Mouse (Mus musculus) midbrain, embryonic 14.5 days (tissue): ENCODE measurements at regions not wholly inside any gene's neighbourhood (a gene's known extent, or its start where the extent isn't known, plus 50 kb on each side); places are given as distances from the start of the nearest gene placed in this dataset.

Experiments
- ATAC-seq: fragments of 200-750 bp; cut with Nextera tagmentation; 2 replicates; pipeline ENCODE4 v1.8.0; 2017; ENCODE audit warnings: moderate number of reproducible peaks, moderate library complexity; ENCODE audit not compliant: low FRiP score, low TSS enrichment
- DNase-seq: peaks from one replicate; pipeline ENCODE4 v3.0.0-alpha.2; 2015
- H3K27ac ChIP-seq: fragments of 300-500 bp; sonication (generic); replicated peaks from 2 replicates; pipeline ENCODE4 v1.5.1; 2014; ENCODE audit warnings: mild to moderate bottlenecking, low read depth, low read length, moderate library complexity
- H3K27me3 ChIP-seq: fragments of 300-500 bp; sonication (generic); 2 replicates; pipeline ENCODE4 v1.6.1; 2014; ENCODE audit warnings: low read length, control low read depth, mixed read lengths; ENCODE audit not compliant: control insufficient read depth, insufficient read depth
- H3K36me3 ChIP-seq: fragments of 300-500 bp; sonication (generic); 2 replicates; pipeline ENCODE4 v1.6.1; 2014; ENCODE audit warnings: low read length, control low read depth; ENCODE audit not compliant: control insufficient read depth, insufficient read depth
- H3K4me1 ChIP-seq: fragments of 300-500 bp; sonication (generic); 2 replicates; pipeline ENCODE4 v1.6.1; 2014; ENCODE audit warnings: mild to moderate bottlenecking, antibody characterized with exemption, low read length, control low read depth; ENCODE audit not compliant: control insufficient read depth, insufficient read depth
- H3K4me2 ChIP-seq: fragments of 300-500 bp; sonication (generic); 2 replicates; pipeline ENCODE4 v1.6.1; 2014; ENCODE audit warnings: mild to moderate bottlenecking, low read length, moderate library complexity
- H3K4me3 ChIP-seq: fragments of 300-500 bp; sonication (generic); replicated peaks from 2 replicates; pipeline ENCODE4 v1.5.1; 2014; ENCODE audit warnings: low read depth, low read length
- H3K9ac ChIP-seq: fragments of 300-500 bp; sonication (generic); replicated peaks from 2 replicates; pipeline ENCODE4 v1.6.1; 2014; ENCODE audit warnings: mild to moderate bottlenecking, low read length, moderate library complexity
- H3K9me3 ChIP-seq: fragments of 300-500 bp; sonication (generic); 2 replicates; pipeline ENCODE4 v1.6.1; 2016; ENCODE audit warnings: low read length, control low read depth, mixed read lengths; ENCODE audit not compliant: control insufficient read depth
- WGBS: fragments of 180-500 bp; shearing (Covaris S2); extraction: QIAGEN DNeasy Blood & Tissue Kit; methylation state at CpG from one replicate; pipeline ENCODE4 v1.1.7; 2014; 5-methylcytosine and 5-hydroxymethylcytosine counted together

GRCm38 (mm10) chr2:137729207-137729606 lies 527.2 kb upstream of the Btbd3 start:
- H3K4me2 ChIP-seq, result no peak overlapping the region

DNA sequence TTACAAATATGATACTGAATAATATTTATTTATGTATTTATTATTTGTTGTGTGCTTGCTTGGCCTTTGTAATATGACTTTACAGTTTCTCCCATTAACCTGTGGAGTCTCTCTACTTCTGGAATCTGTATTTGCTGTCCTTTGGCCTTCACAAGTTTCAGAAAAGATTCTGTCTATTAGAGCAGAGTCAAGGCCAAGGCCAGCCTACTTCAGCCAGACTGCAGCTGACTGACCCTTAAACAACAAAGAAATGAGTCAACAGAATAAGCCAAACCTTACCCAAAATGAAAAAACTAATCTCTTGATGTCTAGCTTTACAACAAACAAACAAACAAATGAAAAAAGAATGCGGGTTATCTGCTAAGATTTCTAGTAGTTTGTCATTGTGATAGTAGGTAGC lies 532.7 kb upstream of the Btbd3 start:
- ATAC-seq (no peak), DNase-seq (no peak)
- no peaks in the 10 kb centered on the region for H3K27me3 ChIP-seq
- H3K4me1 ChIP-seq, result no peaks in the 10 kb centered on the region
- no peak overlapping the region for H3K4me2 ChIP-seq
- 96% methylated on average over 1 of the region's 1 CpGs for WGBS
- H3K9me3 ChIP-seq, result no peaks in the 10 kb centered on the region
- H3K36me3 ChIP-seq, result no peaks in the 10 kb centered on the region
- H3K9ac ChIP-seq, result no peak overlapping the region
- H3K27ac ChIP-seq, result no peak overlapping the region
- no peak overlapping the region for H3K4me3 ChIP-seq

More at GRCm38 (mm10) chr2:137729207-137729606, 527.2 kb upstream of the Btbd3 start:
- 48% methylated on average over 4 of the region's 4 CpGs for WGBS
- DNase-seq (peak; percentile 43), ATAC-seq (no peak)
- H3K4me1 ChIP-seq, result peaks cover 18% of the 10 kb centered on the region
- no peaks in the 10 kb centered on the region for H3K27me3 ChIP-seq
- H3K36me3 ChIP-seq, result no peaks in the 10 kb centered on the region
- no peak overlapping the region for H3K9ac ChIP-seq
- H3K4me3 ChIP-seq, result no peak overlapping the region
- H3K27ac ChIP-seq, result no peak overlapping the region
- no peaks in the 10 kb centered on the region for H3K9me3 ChIP-seq

- ATAC-seq (no peak), DNase-seq (no peak)
- WGBS, result 55% methylated on average over 7 of the region's 7 CpGs
- no peak overlapping the region for H3K9ac ChIP-seq
- no peak overlapping the region for H3K4me2 ChIP-seq
- H3K27me3 ChIP-seq, result no peaks in the 10 kb centered on the region
- H3K4me1 ChIP-seq, result no peaks in the 10 kb centered on the region
- no peak overlapping the region for H3K27ac ChIP-seq
- H3K36me3 ChIP-seq, result no peaks in the 10 kb centered on the region
- H3K9me3 ChIP-seq, result no peaks in the 10 kb centered on the region
- H3K4me3 ChIP-seq, result no peak overlapping the region
Measured at GRCm38 (mm10) chr2:137721767-137722424, 534.5 kb upstream of the Btbd3 start.

- Histone ChIP-seq H3K9ac (no peak overlapping the region), H3K4me3 (no peak overlapping the region), H3K4me1 (no peaks in the 10 kb centered on the region), H3K27ac (no peak overlapping the region), H3K36me3 (no peaks in the 10 kb centered on the region), H3K4me2 (no peak overlapping the region), H3K27me3 (0 out of 2 replicates have a peak, but pooled peaks cover 3% of the 10 kb centered on the region), H3K9me3 (no peaks in the 10 kb centered on the region)
- no peak for DNase-seq
- no peak for ATAC-seq
- 87% methylated on average over 2 of the region's 2 CpGs for WGBS
Measured at GRCm38 (mm10) chr2:137715891-137716290, 540.5 kb upstream of the Btbd3 start.

GRCm38 (mm10) chr2:137706528-137706988 lies 549.8 kb upstream of the Btbd3 start:
- Histone ChIP-seq H3K36me3 (no peaks in the 10 kb centered on the region), H3K9ac (no peak overlapping the region; the same call in 1 of the 2 replicates), H3K4me1 (peaks cover 24% of the 10 kb centered on the region), H3K9me3 (no peaks in the 10 kb centered on the region), H3K4me2 (peak overlapping the region; percentile 41), H3K27ac (peak overlapping the region; percentile 33; the same call in 1 of the 2 replicates), H3K4me3 (peak overlapping the region; percentile 18; the same call in 1 of the 2 replicates), H3K27me3 (peaks cover 4% of the 10 kb centered on the region; the same call in 1 of the 2 replicates)
- ATAC-seq, result peak; percentile 79
- peak; percentile 59 for DNase-seq
- 0% methylated on average over 4 of the region's 4 CpGs for WGBS

DNA sequence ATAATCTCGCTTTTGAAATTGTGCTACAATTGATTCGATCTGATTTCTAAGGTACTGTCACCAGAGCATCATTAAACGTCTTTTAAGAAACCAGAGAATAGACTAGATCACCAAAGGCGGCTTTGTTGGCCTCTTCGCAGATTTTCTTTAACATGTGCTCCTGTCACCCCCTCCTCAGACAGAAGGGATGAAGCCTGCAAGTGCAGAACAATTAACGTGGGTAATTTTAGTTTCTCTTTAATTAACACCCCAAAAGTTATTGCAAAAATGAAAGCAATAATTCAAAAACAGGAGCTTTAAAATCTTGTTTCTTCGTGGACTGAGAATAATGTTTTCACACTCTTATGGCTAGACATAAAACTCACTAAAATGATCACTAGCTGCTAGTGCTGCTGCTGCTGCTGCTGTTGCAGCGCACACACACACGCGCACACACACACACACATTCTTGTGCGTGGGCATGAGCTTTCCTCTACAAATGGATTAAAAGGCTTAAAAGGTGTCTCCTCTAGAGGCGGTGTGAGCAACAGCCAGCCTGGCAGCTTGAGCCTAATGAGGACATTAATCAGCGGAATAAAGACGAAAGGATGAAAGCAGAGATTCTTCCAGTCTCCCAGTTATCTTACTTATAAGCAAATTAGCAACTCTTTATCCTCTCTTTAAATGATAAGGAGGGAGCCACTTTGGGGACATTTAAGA lies 550.5 kb upstream of the Btbd3 start:
- Histone ChIP-seq H3K4me2 (peak overlapping the region; percentile 41), H3K36me3 (no peaks in the 10 kb centered on the region), H3K27me3 (peaks cover 4% of the 10 kb centered on the region; the same call in 1 of the 2 replicates), H3K27ac (peak overlapping the region; percentile 33; the same call in 1 of the 2 replicates), H3K9me3 (no peaks in the 10 kb centered on the region), H3K4me1 (peaks cover 24% of the 10 kb centered on the region), H3K4me3 (peak overlapping the region; percentile 18; the same call in 1 of the 2 replicates), H3K9ac (no peak overlapping the region; the same call in 1 of the 2 replicates)
- DNase-seq (peak; percentile 82), ATAC-seq (peak; percentile 81)
- WGBS, result 8% methylated on average over 14 of the region's 14 CpGs

- Histone ChIP-seq H3K4me3 (no peak overlapping the region), H3K4me1 (peaks cover 24% of the 10 kb centered on the region), H3K27me3 (peaks cover 4% of the 10 kb centered on the region; the same call in 1 of the 2 replicates), H3K36me3 (no peaks in the 10 kb centered on the region), H3K4me2 (peak overlapping the region; percentile 41), H3K27ac (no peak overlapping the region), H3K9me3 (no peaks in the 10 kb centered on the region), H3K9ac (no peak overlapping the region)
- ATAC-seq, result peak; percentile 55; the same call in 1 of the 2 replicates
- WGBS, result 15% methylated on average over 12 of the region's 12 CpGs
- peak; percentile 31 for DNase-seq
Measured at GRCm38 (mm10) chr2:137704948-137705723, 551.2 kb upstream of the Btbd3 start.

DNA sequence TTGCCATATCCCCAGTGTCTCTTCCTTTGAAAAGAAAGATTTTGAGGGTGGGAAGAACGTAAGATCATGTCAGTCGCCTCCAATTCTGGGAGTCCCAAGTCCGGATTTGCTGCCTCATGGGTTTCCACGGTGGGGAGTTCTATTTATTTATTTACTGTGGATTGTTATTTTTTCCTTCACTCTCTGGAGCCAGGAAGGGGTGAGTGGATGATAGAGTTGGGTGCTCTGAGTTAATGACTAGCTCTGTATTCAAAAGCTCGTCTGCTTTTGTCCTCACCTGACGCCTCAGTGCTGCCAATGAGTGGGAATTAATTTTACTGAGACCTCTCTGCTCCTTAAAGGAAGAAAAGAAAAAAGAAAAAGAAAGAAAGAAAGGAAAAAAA lies 551.8 kb upstream of the Btbd3 start:
- no peak for ATAC-seq
- no peaks in the 10 kb centered on the region for H3K9me3 ChIP-seq
- no peak overlapping the region for H3K27ac ChIP-seq
- DNase-seq, result no peak
- H3K9ac ChIP-seq, result no peak overlapping the region
- no peak overlapping the region for H3K4me3 ChIP-seq
- peaks cover 24% of the 10 kb centered on the region for H3K4me1 ChIP-seq
- peaks cover 4% of the 10 kb centered on the region; the same call in 1 of the 2 replicates for H3K27me3 ChIP-seq
- 38% methylated on average over 6 of the region's 6 CpGs for WGBS
- no peak overlapping the region for H3K4me2 ChIP-seq
- H3K36me3 ChIP-seq, result no peaks in the 10 kb centered on the region
